Mouse (Mus musculus): ENCODE data around the gene AC131692.1. TPM values are rescaled to one million over a fixed set of nuclear protein-coding genes. Genes with fewer than 3 reads are reported as not detected.
A peak's percentile ranks its signal among the peaks of the same experiment; 100 is the strongest.

Gene AC131692.1
- polyA plus RNA-seq (2016; fragmentation: Nextera tagmentation; extraction: Ambion mirVana), result 0.56 and 0.89 TPM in 2 replicates

DNA sequence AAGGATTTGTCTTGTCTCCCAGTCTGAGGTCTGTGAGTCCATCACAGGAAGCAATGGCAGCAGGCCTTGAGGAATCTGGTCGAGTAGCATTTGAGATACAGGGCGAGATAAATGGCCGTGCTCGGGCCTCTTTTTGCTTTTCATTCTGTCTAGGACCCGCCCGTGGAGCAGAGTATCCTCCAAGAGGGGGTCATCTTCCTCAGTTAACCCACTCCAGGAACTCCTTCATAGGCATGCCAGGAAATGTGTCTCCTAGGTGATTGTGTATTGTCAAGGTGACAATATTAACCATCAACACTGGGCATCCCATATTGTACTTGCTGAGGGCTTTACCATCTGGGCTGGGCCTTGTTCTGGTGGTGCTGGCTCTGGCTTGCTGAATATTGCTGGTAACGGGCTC, at the start of gene AC131692.1:
TSS of gene AC131692.1 (plus strand) at position 301 of the 400 bp plus-strand sequence.
- DNase-seq (ENCODE audit: low spot score), result no peak
- Histone ChIP-seq H3K36me3 (peaks cover 93% of the 10 kb centered on the region), H3K27me3 (ENCODE audit: low read depth, poor library complexity, severe bottlenecking) (no peaks in the 10 kb centered on the region), H3K4me3 (no peak within 1 kb of the TSS), H3K27ac (no peak within 1 kb of the TSS), H3K9me3 (replicated peaks) (no peaks in the 10 kb centered on the region), H3K4me1 (no peaks in the 10 kb centered on the region)
- 96% methylated on average over 7 of the region's 7 CpGs for WGBS

DNA sequence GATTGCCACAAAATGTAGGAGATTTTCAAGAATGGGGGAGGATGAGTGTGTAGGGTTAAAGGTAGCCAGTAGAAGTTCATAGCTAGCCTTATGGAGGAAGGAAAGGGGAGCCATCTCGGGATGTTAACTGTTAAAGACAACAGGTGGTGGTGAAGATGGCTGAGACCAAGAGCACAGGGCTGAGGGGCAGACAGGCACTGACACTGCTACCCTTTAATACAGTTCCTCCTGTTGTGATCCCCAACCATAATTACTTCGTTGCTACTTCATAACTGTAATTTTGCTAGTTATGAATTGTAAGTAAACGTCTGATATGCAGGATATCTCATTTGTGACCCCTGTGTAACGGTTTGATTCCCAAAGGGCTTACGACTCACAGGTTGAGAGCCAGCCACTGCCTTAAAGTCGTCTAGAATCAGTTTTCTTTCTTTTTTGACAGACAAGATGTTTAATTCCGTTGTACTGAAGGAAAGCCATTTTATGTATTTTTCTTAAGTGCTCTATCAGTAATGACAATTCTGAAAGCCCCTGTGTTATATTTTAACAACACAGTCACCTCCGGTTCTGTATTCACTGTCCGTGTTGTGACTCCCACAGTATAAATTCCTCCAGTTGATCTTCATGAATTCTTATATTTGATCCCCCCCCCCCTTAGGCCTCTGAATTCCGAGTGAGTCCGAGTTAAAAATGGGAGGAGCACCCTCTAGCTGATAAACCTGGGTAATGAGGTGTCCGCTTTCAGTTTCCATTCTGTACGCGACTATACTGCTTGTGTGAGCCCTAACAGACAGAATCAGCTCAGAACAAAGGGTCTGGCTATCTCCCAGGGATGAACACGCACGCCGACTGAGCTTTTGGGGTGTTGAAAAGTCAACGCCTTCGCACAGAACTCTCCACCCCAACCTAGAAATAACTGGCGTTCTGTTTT, 48.6 kb upstream of the AC131692.1 start:
- Histone ChIP-seq H3K9me3 (replicated peaks) (no peaks in the 10 kb centered on the region), H3K4me3 (peak overlapping the region; percentile 89), H3K27ac (peak overlapping the region; percentile 99), H3K4me1 (peaks cover 24% of the 10 kb centered on the region), H3K27me3 (ENCODE audit: low read depth, poor library complexity, severe bottlenecking) (no peaks in the 10 kb centered on the region), H3K36me3 (peaks cover 29% of the 10 kb centered on the region)
- no peak for DNase-seq (ENCODE audit: low spot score)
- 24% methylated on average over 20 of the region's 20 CpGs for WGBS

DNA sequence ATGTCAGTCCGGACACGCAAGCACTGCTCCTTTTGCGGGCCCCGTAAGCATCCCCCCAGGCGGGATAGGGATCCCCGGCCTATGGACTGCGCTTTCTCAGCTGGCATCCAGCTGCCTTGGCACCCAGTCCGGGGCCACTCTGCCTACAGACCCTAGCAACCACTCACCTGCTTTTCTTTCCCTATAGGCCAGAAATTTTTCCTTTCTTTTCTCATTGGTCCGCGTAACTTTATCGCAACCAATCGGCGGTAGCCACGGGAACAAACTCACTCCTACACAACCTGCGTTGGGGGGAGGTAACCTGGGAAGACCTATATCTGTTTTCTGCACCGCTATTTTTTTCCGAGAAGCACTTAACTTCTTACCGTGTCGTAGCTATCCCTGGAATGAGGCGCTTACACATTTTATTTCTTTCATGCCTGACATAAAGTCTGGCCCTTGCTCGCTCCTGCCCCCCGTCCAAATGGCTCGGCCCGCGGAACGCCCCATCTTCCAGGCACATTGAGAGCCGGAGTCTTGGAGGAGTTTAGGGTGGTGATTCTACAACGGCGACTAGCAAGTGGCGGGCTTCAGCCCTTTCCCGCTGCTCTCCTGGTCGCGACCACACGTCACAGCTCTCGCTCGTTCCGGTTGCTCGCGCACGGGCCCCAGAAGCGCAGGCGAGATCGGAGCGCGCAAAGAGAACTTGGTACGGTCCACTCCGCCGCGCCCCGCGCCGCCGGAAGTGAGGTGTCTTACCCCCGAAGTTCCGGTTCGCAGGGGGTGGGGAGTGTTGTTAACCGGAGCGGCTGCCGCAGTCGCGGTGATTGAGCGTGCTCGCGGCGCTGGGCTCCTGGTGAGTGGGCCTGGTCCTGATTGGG, 47.7 kb upstream of the AC131692.1 start, which contains the start of gene Syvn1:
TSS of gene Syvn1 (plus strand) at position 283 of the 860 bp plus-strand sequence.
- peak within 1 kb of the TSS; percentile 89 for H3K4me3 ChIP-seq
- H3K9me3 ChIP-seq (replicated peaks), result no peaks in the 10 kb centered on the region
- H3K36me3 ChIP-seq, result peaks cover 38% of the 10 kb centered on the region
- DNase-seq (ENCODE audit: low spot score), result peak; percentile 93
- H3K27ac ChIP-seq, result peak within 1 kb of the TSS; percentile 99
- no peaks in the 10 kb centered on the region for H3K27me3 ChIP-seq (ENCODE audit: low read depth, poor library complexity, severe bottlenecking)
- under 1% methylated on average over 65 of the region's 65 CpGs for WGBS
- H3K4me1 ChIP-seq, result peaks cover 24% of the 10 kb centered on the region

DNA sequence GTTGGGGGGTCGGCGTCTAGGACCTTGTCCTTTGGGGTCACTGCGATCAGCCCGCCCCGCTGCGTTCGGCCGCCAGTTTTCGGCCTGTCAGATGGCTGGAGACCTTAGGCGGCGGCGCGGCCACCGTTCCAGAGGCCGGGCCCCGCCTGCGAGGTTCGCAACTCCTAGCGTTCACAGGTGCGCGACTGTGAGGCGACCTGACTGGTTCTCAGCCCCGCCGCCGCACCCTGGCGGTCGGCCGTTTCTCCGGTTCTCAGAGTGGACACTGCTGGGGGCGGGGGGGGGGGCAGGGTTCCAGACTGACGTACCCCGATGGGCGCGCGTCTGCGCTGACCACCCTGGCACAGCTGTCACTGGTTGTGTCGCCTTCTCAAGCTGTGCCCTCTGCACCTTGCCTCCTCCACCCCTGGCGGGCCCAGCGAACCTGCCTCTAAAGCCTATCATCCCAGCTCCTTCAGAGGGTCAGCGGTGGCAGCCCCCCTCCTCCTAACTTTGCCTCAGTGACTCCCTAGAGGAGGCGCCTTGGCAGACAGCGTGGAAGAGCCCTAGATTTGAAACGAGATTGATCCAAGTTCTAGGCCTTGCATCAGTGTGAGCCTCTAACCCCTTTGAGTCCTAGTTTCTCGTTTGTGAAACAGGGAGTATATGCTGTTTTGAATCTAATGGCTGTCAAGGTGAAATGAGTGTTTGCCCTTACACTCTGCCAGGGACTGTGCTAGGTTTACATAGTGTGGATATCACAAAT, 46.9 kb upstream of the AC131692.1 start:
- DNase-seq (ENCODE audit: low spot score), result no peak
- 2% methylated on average over 44 of the region's 44 CpGs for WGBS
- peak overlapping the region; percentile 99 for H3K27ac ChIP-seq
- H3K27me3 ChIP-seq (ENCODE audit: low read depth, poor library complexity, severe bottlenecking), result no peaks in the 10 kb centered on the region
- H3K9me3 ChIP-seq (replicated peaks), result no peaks in the 10 kb centered on the region
- peaks cover 24% of the 10 kb centered on the region for H3K4me1 ChIP-seq
- H3K4me3 ChIP-seq, result peak overlapping the region; percentile 89
- H3K36me3 ChIP-seq, result peaks cover 46% of the 10 kb centered on the region

DNA sequence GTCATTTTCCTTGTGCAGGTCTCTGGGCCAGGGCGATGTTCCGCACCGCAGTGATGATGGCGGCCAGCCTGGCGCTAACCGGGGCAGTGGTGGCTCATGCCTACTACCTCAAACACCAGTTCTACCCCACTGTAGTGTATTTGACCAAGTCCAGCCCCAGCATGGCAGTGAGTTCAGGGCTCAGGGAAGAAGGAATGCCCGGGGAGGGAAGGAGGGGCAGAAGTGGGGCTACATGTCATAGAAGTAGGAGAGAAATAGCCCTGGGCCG, 46.4 kb upstream of the AC131692.1 start:
- H3K4me1 ChIP-seq, result peaks cover 24% of the 10 kb centered on the region
- DNase-seq (ENCODE audit: low spot score), result no peak
- H3K9me3 ChIP-seq (replicated peaks), result no peaks in the 10 kb centered on the region
- peak overlapping the region; percentile 89 for H3K4me3 ChIP-seq
- no peak overlapping the region for H3K27ac ChIP-seq
- 89% methylated on average over 8 of the region's 8 CpGs for WGBS
- H3K36me3 ChIP-seq, result peaks cover 51% of the 10 kb centered on the region
- no peaks in the 10 kb centered on the region for H3K27me3 ChIP-seq (ENCODE audit: low read depth, poor library complexity, severe bottlenecking)

DNA sequence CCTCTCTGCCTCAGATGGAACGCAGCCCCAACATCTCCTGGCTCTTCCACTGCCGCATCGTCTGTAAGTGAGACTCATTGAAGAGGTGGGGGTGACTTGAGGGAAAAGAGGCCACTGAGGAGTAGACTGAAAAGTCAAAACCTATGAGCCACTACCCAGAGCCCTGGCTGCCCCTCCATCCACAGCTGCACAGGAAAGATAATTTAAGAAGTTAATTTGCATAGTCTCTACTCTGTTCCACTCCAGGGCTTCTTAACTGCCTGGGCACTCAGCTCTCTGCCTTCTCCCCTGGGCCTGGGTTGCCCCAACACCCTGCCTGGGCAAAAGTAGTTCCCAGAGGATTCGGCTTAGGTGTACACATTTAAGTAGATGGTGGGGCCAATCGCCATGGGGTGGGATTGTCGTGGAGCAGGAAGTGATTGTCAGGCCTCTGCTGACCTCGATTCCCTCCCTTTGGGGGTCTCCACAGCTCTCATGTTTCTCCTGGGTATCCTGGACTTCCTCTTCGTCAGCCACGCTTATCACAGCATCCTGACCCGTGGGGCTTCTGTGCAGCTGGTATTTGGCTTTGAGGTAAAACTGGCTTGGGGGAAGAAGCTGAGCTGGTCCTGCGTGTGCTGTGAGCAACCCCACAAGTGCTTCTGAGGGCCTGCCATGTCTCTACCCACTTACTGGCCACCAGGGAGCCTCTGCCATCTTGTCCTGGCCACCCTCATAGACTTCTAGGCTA, 45.4 kb upstream of the AC131692.1 start:
- no peak for DNase-seq (ENCODE audit: low spot score)
- no peak overlapping the region for H3K27ac ChIP-seq
- no peaks in the 10 kb centered on the region for H3K9me3 ChIP-seq (replicated peaks)
- H3K36me3 ChIP-seq, result peaks cover 61% of the 10 kb centered on the region
- 86% methylated on average over 11 of the region's 11 CpGs for WGBS
- peak overlapping the region; percentile 89; the same call in 1 of the 2 replicates for H3K4me3 ChIP-seq
- H3K27me3 ChIP-seq (ENCODE audit: low read depth, poor library complexity, severe bottlenecking), result no peaks in the 10 kb centered on the region
- peaks cover 24% of the 10 kb centered on the region for H3K4me1 ChIP-seq

DNA sequence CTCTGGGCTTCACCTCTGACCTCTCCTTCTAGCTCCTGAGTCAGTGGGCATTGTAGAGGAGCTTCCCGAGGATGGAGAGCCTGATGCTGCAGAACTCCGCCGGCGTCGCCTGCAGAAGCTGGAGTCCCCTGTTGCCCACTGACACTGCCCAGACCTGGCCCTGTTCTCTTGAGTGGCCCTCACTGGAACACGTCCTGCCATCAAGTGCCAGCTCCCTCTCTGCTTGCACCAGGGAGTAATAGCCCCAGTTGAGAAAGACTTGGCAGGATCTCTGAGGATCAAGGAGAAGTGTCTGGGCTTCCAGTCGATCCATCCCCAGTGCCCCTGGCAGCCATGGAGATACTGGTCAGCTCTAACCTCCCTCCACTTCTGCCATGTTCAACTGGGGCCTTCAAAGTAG, 41.7 kb upstream of the AC131692.1 start:
- no peak overlapping the region for H3K27ac ChIP-seq
- peaks cover 84% of the 10 kb centered on the region for H3K36me3 ChIP-seq
- DNase-seq (ENCODE audit: low spot score), result no peak
- H3K4me3 ChIP-seq, result no peak overlapping the region
- 91% methylated on average over 7 of the region's 7 CpGs for WGBS
- no peaks in the 10 kb centered on the region for H3K9me3 ChIP-seq (replicated peaks)
- H3K4me1 ChIP-seq, result peaks cover 21% of the 10 kb centered on the region
- H3K27me3 ChIP-seq (ENCODE audit: low read depth, poor library complexity, severe bottlenecking), result no peaks in the 10 kb centered on the region

DNA sequence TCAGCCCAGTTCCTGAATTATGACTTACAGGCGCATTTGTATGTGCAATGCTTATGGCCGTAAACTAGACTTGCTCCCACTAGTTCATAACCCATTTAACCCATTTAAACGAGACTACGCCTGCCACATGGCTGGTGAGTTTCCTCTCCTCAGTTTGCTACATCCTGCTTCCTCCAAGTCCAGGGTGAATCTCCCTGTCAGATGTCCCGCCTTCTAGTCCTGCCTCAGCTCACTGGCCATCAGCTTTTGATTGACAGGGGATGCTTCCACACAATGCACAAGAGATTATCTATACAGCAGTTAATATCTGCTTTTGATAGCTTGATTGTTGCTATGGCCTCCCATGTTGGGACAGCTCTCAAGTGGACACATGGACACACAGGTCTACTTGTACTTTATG, 39.9 kb upstream of the AC131692.1 start:
- Histone ChIP-seq H3K27me3 (ENCODE audit: low read depth, poor library complexity, severe bottlenecking) (no peaks in the 10 kb centered on the region), H3K4me3 (no peak overlapping the region; the same call in 1 of the 2 replicates), H3K36me3 (peaks cover 77% of the 10 kb centered on the region), H3K4me1 (peaks cover 17% of the 10 kb centered on the region), H3K27ac (no peak overlapping the region), H3K9me3 (replicated peaks) (no peaks in the 10 kb centered on the region)
- 90% methylated on average over 5 of the region's 5 CpGs for WGBS
- no peak for DNase-seq (ENCODE audit: low spot score)

DNA sequence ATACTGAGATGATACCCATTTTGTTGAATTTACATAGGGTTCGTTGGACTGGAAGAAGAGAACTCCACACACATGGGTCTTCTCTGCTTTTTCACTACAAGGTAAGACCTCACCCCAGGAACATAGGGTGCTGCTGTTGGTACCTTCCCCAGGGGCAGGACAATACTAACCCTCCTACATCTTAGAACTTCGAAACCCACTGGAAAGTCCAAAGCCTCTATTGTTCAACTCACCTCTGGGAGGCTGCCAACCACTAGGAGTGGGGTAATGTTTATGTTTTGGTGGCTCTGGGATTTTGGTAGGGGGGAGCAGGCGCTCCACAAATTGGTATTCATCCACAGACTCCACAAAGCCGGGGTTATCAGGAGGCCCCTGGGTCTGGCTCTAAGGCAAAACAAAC, 37.5 kb upstream of the AC131692.1 start:
- DNase-seq (ENCODE audit: low spot score), result no peak
- H3K36me3 ChIP-seq, result peaks cover 64% of the 10 kb centered on the region
- no peaks in the 10 kb centered on the region for H3K27me3 ChIP-seq (ENCODE audit: low read depth, poor library complexity, severe bottlenecking)
- no peaks in the 10 kb centered on the region for H3K9me3 ChIP-seq (replicated peaks)
- H3K27ac ChIP-seq, result peak overlapping the region; percentile 94
- 71% methylated on average over 4 of the region's 4 CpGs for WGBS
- H3K4me1 ChIP-seq, result peaks cover 25% of the 10 kb centered on the region
- peak overlapping the region; percentile 87 for H3K4me3 ChIP-seq

DNA sequence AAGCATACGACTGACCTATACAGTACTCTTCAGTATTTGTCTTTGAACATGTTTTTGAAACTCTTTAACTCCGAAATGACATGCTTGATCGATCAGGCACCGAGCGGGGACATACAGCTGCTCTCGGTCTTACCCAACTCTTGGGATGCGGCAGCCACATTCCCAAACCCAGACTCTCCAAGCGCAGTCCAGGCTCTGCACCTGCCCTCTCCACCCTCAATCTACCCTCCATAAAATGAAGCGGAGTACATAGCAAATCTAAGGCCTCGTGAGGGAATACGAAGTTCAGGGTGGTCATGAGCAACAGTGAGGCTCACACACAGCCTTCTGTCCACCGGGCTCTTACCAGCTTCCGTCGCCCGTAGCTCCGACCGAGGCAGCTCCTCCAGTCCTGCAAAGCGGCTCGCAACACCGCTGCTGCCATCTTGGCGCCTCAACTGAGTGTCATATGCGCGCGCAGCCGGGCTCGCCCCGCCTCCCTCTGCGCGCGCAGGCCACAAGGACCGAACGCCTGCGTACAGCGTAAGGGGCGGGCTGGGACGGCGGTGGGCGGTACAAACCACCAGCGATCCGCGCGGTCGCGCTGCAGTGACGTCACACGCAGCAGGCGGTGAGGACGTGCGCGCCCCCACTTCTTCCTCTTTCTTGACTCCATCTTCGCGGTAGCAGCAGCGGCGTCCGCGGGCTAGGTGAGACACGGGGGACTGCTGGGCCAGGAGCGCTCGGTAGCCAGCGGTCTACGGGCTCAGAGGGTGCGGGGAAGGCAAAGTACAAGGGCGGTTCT, 36.7 kb upstream of the AC131692.1 start, which contains the start of the genes Mrpl49 and Fau:
TSS of gene Mrpl49 (minus strand) at position 473 of the 784 bp plus-strand sequence.
TSS of gene Fau (plus strand) at position 532 of the 784 bp plus-strand sequence.
- H3K36me3 ChIP-seq, result peaks cover 56% of the 10 kb centered on the region
- WGBS, result under 1% methylated on average over 63 of the region's 63 CpGs
- DNase-seq (ENCODE audit: low spot score), result peak; percentile 100

DNA sequence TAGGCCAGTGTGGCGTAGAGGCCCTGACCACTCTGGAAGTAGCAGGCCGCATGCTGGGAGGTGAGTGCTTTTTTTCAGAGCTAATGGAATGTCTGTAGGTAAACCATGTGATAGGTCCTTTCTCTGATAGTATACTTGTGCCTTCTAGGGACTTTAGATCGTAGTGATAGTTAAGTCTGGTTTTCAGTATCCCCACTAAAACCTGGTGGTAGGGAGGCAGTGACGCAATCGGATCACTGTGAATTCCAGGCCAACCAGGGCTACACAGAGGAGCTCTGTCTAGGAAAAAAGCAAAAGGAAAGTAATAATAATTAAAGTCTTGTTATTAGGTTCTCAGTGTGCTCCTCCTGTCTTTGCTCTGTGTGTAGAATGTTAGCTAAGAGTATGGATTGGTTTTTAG, 35.7 kb upstream of the AC131692.1 start:
- H3K27ac ChIP-seq, result peak overlapping the region; percentile 94
- no peaks in the 10 kb centered on the region for H3K9me3 ChIP-seq (replicated peaks)
- H3K4me1 ChIP-seq, result peaks cover 41% of the 10 kb centered on the region
- H3K36me3 ChIP-seq, result peaks cover 54% of the 10 kb centered on the region
- H3K27me3 ChIP-seq (ENCODE audit: low read depth, poor library complexity, severe bottlenecking), result no peaks in the 10 kb centered on the region
- no peak for DNase-seq (ENCODE audit: low spot score)
- 38% methylated on average over 5 of the region's 5 CpGs for WGBS
- H3K4me3 ChIP-seq, result peak overlapping the region; percentile 87

More for the DNA sequence above, 36.7 kb upstream of the AC131692.1 start, which contains the start of the genes Mrpl49 and Fau:
- H3K4me1 ChIP-seq, result peaks cover 33% of the 10 kb centered on the region
- H3K4me3 ChIP-seq, result peak within 1 kb of the TSS; percentile 87
- no peaks in the 10 kb centered on the region for H3K27me3 ChIP-seq (ENCODE audit: low read depth, poor library complexity, severe bottlenecking)
- no peaks in the 10 kb centered on the region for H3K9me3 ChIP-seq (replicated peaks)
- peak within 1 kb of the TSS; percentile 94 for H3K27ac ChIP-seq

Measured in limb, embryonic 10.5 days (tissue).